Comparison of ENCODE assay signal across 11 mouse cellular contexts in genomic region chr6:37400866-37401525, GRCm38 (mm10). TPM values are rescaled to one million over a fixed set of nuclear protein-coding genes. Genes with fewer than 3 reads are reported as not detected.
DNase-seq lines count a peak whose midpoint lies in the region; ATAC-seq lines count a peak whose summit lies in the region.
"Had no signal": no experiment of that assay in that cellular context is flagged by ENCODE, and none has a peak within 500 bp of the region (broad histone marks: within the 10 kb centered on the region; RNA-seq: fewer than 3 reads in every experiment).

No protein-coding gene starts in this region.

- H3K9me3 ChIP-seq in liver, embryonic 11.5 days (ENCODE audit: control insufficient read depth, low read length) = no peaks in the 10 kb centered on the region
- H3K9me3 ChIP-seq: forebrain, embryonic 13.5 days; hindbrain, embryonic 12.5 days had no signal

- no peak overlapping the region for H3K9ac ChIP-seq in liver, embryonic 11.5 days (ENCODE audit: low read depth, low read length)
- H3K9ac ChIP-seq: forebrain, embryonic 13.5 days; hindbrain, embryonic 12.5 days had no signal

- H3K27me3 ChIP-seq in liver, embryonic 11.5 days (replicated peaks; ENCODE audit: control insufficient read depth, insufficient read depth, low read length) = no peaks in the 10 kb centered on the region
- H3K27me3 ChIP-seq: forebrain, embryonic 13.5 days; hindbrain, embryonic 12.5 days had no signal

- H3K36me3 ChIP-seq in liver, embryonic 11.5 days (ENCODE audit: control insufficient read depth, insufficient read depth, low read length) = no peaks in the 10 kb centered on the region
- H3K36me3 ChIP-seq: hindbrain, embryonic 12.5 days had no signal

- H3K27ac ChIP-seq in liver, embryonic 11.5 days (ENCODE audit: low read depth, low read length) = no peak overlapping the region
- H3K27ac ChIP-seq: forebrain, embryonic 13.5 days; hindbrain, embryonic 12.5 days had no signal

- DNase-seq in liver = peak; percentile 34
- DNase-seq in liver, embryonic 11.5 days (ENCODE audit: low spot score) = no peak
- DNase-seq in embryo, embryonic 10 days (ENCODE audit: low spot score) = peak; percentile 49
- DNase-seq in lung, postnatal 4 days = peak; percentile 47 to 67
- no peak for DNase-seq in adrenal gland, postnatal 4 days (ENCODE audit: low spot score in 2 of 2)
- no peak for DNase-seq in frontal cortex, postnatal 25 days (ENCODE audit: low spot score in 2 of 2)
- DNase-seq in gastrocnemius, postnatal 25 days = no peak
- DNase-seq: right cerebral cortex, postnatal 4 days had no signal

- H3K4me1 ChIP-seq in liver, embryonic 11.5 days (replicated peaks; ENCODE audit: control insufficient read depth, insufficient read depth, low read length) = peaks cover 31% of the 10 kb centered on the region
- H3K4me1 ChIP-seq: forebrain, embryonic 13.5 days had no signal

- WGBS in liver, embryonic 11.5 days = 73% methylated on average over 11 of the region's 11 CpGs

- no peak overlapping the region for H3K4me3 ChIP-seq in liver, embryonic 11.5 days (ENCODE audit: low read depth, low read length)
- H3K4me3 ChIP-seq: forebrain, embryonic 13.5 days; hindbrain, embryonic 12.5 days had no signal

- no peak for ATAC-seq in liver, embryonic 11.5 days (replicated peaks; ENCODE audit: low FRiP score)
- peak; percentile 20 for ATAC-seq in inflammation-experienced regulatory T-cells, adult 6 months
- ATAC-seq: forebrain, embryonic 13.5 days had no signal

- no peak overlapping the region; the same call in 1 of the 2 replicates for H3K4me2 ChIP-seq in liver, embryonic 11.5 days
- H3K4me2 ChIP-seq: forebrain, embryonic 13.5 days; hindbrain, embryonic 12.5 days had no signal

RNA-seq across cellular contexts. Expression of gene Creb3l2, which starts 41.0 kb away (rescaled TPM):
- polyA plus RNA-seq in liver, embryonic 11.5 days (2014; fragmentation: Nextera tagmentation; extraction: Ambion mirVana) = 12.8 and 12.9 TPM in 2 replicates
- polyA plus RNA-seq in inflammation-experienced regulatory T-cells, adult 6 months (2017; shearing (Covaris generic)) = 1 to 10 TPM; 2.3 to 3.6 (median 2.6) TPM
- 10 to 100 TPM; 71.3 to 78.3 TPM for total RNA-seq in adrenal gland, postnatal 4 days (2021)
- 10 to 100 TPM; 10.6 to 11.9 TPM for total RNA-seq in gastrocnemius, postnatal 25 days (2021)

Comparison
In these comparisons a context has a peak if more than half of its experiments do, and no peak if none do; other contexts are left out.
1. DNase-seq: peak in liver (single experiment), embryo, embryonic 10 days (single experiment) and lung, postnatal 4 days (2 of 2); none in liver, embryonic 11.5 days (single experiment), adrenal gland, postnatal 4 days (0 of 2), frontal cortex, postnatal 25 days (0 of 2) and gastrocnemius, postnatal 25 days (single experiment).
2. RNA of gene Creb3l2, which starts 41.0 kb away (total RNA-seq): 71.3 to 78.3 TPM in adrenal gland, postnatal 4 days; 10.6 to 11.9 TPM in gastrocnemius, postnatal 25 days; every median in the first group is over 4 times any median in the second.